Mouse (Mus musculus): Measurements from ENCODE around the gene Mapk12. TPM values are rescaled to one million over a fixed set of nuclear protein-coding genes. Genes with fewer than 3 reads are reported as not detected.

Gene Mapk12
- polyA plus RNA-seq, 1 experiment from 2014 or later = 6.4 TPM

Small RNA genes lying within 50 kb of the gene (microRNA-seq; reads per million reads assigned to microRNA genes)
- gene Mir6958 (2.6 reads per million, percentile 9 among the genes with 10 or more reads in this experiment), gene Mir7118 (not detected)

Other genes with a start within 250 kb of the Mapk12 start
- gene Ttll8, start 186.3 kb downstream of the Mapk12 start, polyA plus RNA-seq (2015; fragmentation: Nextera tagmentation; extraction: Ambion mirVana) = not detected in 2 replicates
- gene Mlc1, start 161.7 kb downstream of the Mapk12 start, polyA plus RNA-seq (2015; fragmentation: Nextera tagmentation; extraction: Ambion mirVana) = 0.13 and 0.15 TPM in 2 replicates
- gene Mov10l1, start 157.8 kb downstream of the Mapk12 start, polyA plus RNA-seq (2015; fragmentation: Nextera tagmentation; extraction: Ambion mirVana) = not detected in 2 replicates
- gene Panx2, start 81.0 kb downstream of the Mapk12 start, polyA plus RNA-seq (2015; fragmentation: Nextera tagmentation; extraction: Ambion mirVana) = 0.68 and 0.90 TPM in 2 replicates
- 49.4 and 51.3 TPM in 2 replicates for gene Trabd, start 65.6 kb downstream of the Mapk12 start, polyA plus RNA-seq (2015; fragmentation: Nextera tagmentation; extraction: Ambion mirVana)
- 18.6 and 19.0 TPM in 2 replicates for gene Selenoo, start 51.6 kb downstream of the Mapk12 start, polyA plus RNA-seq (2015; fragmentation: Nextera tagmentation; extraction: Ambion mirVana)
- 17.5 and 18.1 TPM in 2 replicates for gene Tubgcp6, start 17.6 kb downstream of the Mapk12 start, polyA plus RNA-seq (2015; fragmentation: Nextera tagmentation; extraction: Ambion mirVana)
- gene Hdac10, start 12.0 kb downstream of the Mapk12 start, polyA plus RNA-seq (2015; fragmentation: Nextera tagmentation; extraction: Ambion mirVana) = 17.4 and 18.7 TPM in 2 replicates
- 8.4 and 10.4 TPM in 2 replicates for gene Mapk11, start 8.9 kb upstream of the Mapk12 start, polyA plus RNA-seq (2015; fragmentation: Nextera tagmentation; extraction: Ambion mirVana)
- 130 and 144 TPM in 2 replicates for gene Plxnb2, start 40.1 kb upstream of the Mapk12 start, polyA plus RNA-seq (2015; fragmentation: Nextera tagmentation; extraction: Ambion mirVana)
- 22.8 and 25.8 TPM in 2 replicates for gene Dennd6b, start 55.8 kb upstream of the Mapk12 start, polyA plus RNA-seq (2015; fragmentation: Nextera tagmentation; extraction: Ambion mirVana)
- 31.8 and 36.3 TPM in 2 replicates for gene Ppp6r2, start 70.8 kb upstream of the Mapk12 start, polyA plus RNA-seq (2015; fragmentation: Nextera tagmentation; extraction: Ambion mirVana)
- gene Sbf1, start 174.6 kb upstream of the Mapk12 start, polyA plus RNA-seq (2015; fragmentation: Nextera tagmentation; extraction: Ambion mirVana) = 62.8 and 66.3 TPM in 2 replicates
- 0.54 and 0.83 TPM in 2 replicates for gene Adm2, start 182.0 kb upstream of the Mapk12 start, polyA plus RNA-seq (2015; fragmentation: Nextera tagmentation; extraction: Ambion mirVana)
- gene Miox, start 193.7 kb upstream of the Mapk12 start, polyA plus RNA-seq (2015; fragmentation: Nextera tagmentation; extraction: Ambion mirVana) = not detected in 2 replicates
- 57.6 and 65.1 TPM in 2 replicates for gene Lmf2, start 215.0 kb upstream of the Mapk12 start, polyA plus RNA-seq (2015; fragmentation: Nextera tagmentation; extraction: Ambion mirVana)
- gene Ncaph2, start 215.0 kb upstream of the Mapk12 start, polyA plus RNA-seq (2015; fragmentation: Nextera tagmentation; extraction: Ambion mirVana) = 146 and 162 TPM in 2 replicates
- 5.4 and 5.8 TPM in 2 replicates for gene Sco2, start 233.1 kb upstream of the Mapk12 start, polyA plus RNA-seq (2015; fragmentation: Nextera tagmentation; extraction: Ambion mirVana)
- 1.3 TPM in 2 replicates for gene Tymp, start 236.3 kb upstream of the Mapk12 start, polyA plus RNA-seq (2015; fragmentation: Nextera tagmentation; extraction: Ambion mirVana)
- 0.23 and 0.29 TPM in 2 replicates for gene Odf3b, start 238.6 kb upstream of the Mapk12 start, polyA plus RNA-seq (2015; fragmentation: Nextera tagmentation; extraction: Ambion mirVana)
- 0.05 TPM in 1 of 2 replicates, not detected in the other for gene Klhdc7b, start 244.2 kb upstream of the Mapk12 start, polyA plus RNA-seq (2015; fragmentation: Nextera tagmentation; extraction: Ambion mirVana)

Measured in limb, embryonic 13.5 days (tissue).